Mouse (Mus musculus) liver, adult 2 months (tissue): ENCODE data around the gene Dusp12. TPM values are rescaled to one million over a fixed set of nuclear protein-coding genes. Genes with fewer than 3 reads are reported as not detected.

ENCODE experiments used
- DNase-seq: peaks from one replicate; pipeline ENCODE4 v3.0.0-alpha.2; 2011; ENCODE audit warnings: low read depth, low spot score; ENCODE audit errors: extremely low read depth
- H3K27ac ChIP-seq: fragments of 200-500 bp; replicated peaks from 2 replicates; pipeline ENCODE4 v1.5.1; 2012; ENCODE audit warnings: low read depth, mild to moderate bottlenecking, control low read depth, inconsistent platforms, low read length; ENCODE audit not compliant: insufficient read depth
- H3K27me3 ChIP-seq: fragments of 200-500 bp; 2 replicates; pipeline ENCODE4 v1.6.1; 2012; ENCODE audit warnings: mild to moderate bottlenecking, moderate library complexity, low read length, inconsistent platforms; ENCODE audit not compliant: control insufficient read depth, insufficient read depth
- H3K36me3 ChIP-seq: fragments of 200-500 bp; 2 replicates; pipeline ENCODE4 v1.6.1; 2012; ENCODE audit warnings: low read length, inconsistent platforms; ENCODE audit not compliant: control insufficient read depth, insufficient read depth
- H3K4me1 ChIP-seq: fragments of 200-500 bp; 2 replicates; pipeline ENCODE4 v1.6.1; 2011; ENCODE audit warnings: low read length; ENCODE audit not compliant: control insufficient read depth, insufficient read depth
- H3K4me3 ChIP-seq: fragments of 200-500 bp; 2 replicates; pipeline ENCODE4 v1.5.1; 2011; ENCODE audit warnings: low read depth, mild to moderate bottlenecking, control low read depth, low read length, moderate library complexity; ENCODE audit not compliant: insufficient read depth
- H3K79me2 ChIP-seq: fragments of 200-500 bp; 2 replicates; pipeline ENCODE4 v1.6.1; 2012; ENCODE audit warnings: inconsistent platforms, mild to moderate bottlenecking, low read length, moderate library complexity; ENCODE audit not compliant: control insufficient read depth, insufficient read depth
- H3K9ac ChIP-seq: fragments of 200-500 bp; 2 replicates; pipeline ENCODE4 v1.6.1; 2012; ENCODE audit warnings: low read depth, mild to moderate bottlenecking, control low read depth, inconsistent platforms, low read length
- CTCF ChIP-seq: fragments of 200-500 bp; IDR thresholded peaks from 2 replicates; pipeline ENCODE4 v1.5.1; 2011; ENCODE audit warnings: low read depth, low read length, control low read depth
- POLR2A ChIP-seq: fragments of 200-500 bp; IDR thresholded peaks from 2 replicates; pipeline ENCODE4 v1.6.1; 2011; ENCODE audit warnings: low read length, control low read depth; ENCODE audit not compliant: insufficient read depth; ENCODE audit errors: extremely low read depth
- WGBS: fragments of 180-500 bp; shearing (Covaris S2); methylation state at CpG from one replicate; pipeline ENCODE4 v1.1.7; 2018; 5-methylcytosine and 5-hydroxymethylcytosine counted together
- polyA plus RNA-seq: library from polyadenylated mRNA; depleted of rRNA; stranded (reverse); fragments of >200 nt; gene quantifications from 2 replicates; pipeline ENCODE4 v1.2.3, GENCODE M21; 2012; rRNA removed
- total RNA-seq: library from RNA; depleted of rRNA; stranded (reverse); fragments of >200 nt; gene quantifications from 2 replicates; pipeline ENCODE4 v1.2.3, GENCODE M21; 2014; rRNA removed

Dusp12 gene
- total RNA-seq, result 30.4 and 36.2 TPM in 2 replicates
- 12.7 and 17.2 TPM in 2 replicates for polyA plus RNA-seq

GRCm38 (mm10) chr1:170884978-170885561 lies at the start of gene Dusp12, which contains the start of gene Gm26620:
TSS of gene Dusp12 (minus strand) at chr1:170885540.
TSS of gene Gm26620 (plus strand) at chr1:170885065.
- peak; percentile 91 for DNase-seq
- no peaks in the 10 kb centered on the region for H3K27me3 ChIP-seq
- H3K36me3 ChIP-seq, result no peaks in the 10 kb centered on the region
- peak within 1 kb of the TSS; percentile 80 for H3K4me3 ChIP-seq
- peak within 1 kb of the TSS; percentile 89 for H3K9ac ChIP-seq
- WGBS, result 1% methylated on average over 46 of the region's 46 CpGs
- H3K79me2 ChIP-seq, result no peaks in the 10 kb centered on the region; the same call in 1 of the 2 replicates
- peak; percentile 51 for TF ChIP-seq POLR2A
- TF ChIP-seq CTCF, result peak; percentile 81
- peak within 1 kb of the TSS; percentile 77 for H3K27ac ChIP-seq
- H3K4me1 ChIP-seq, result peaks cover 8% of the 10 kb centered on the region

- peak; percentile 19 for DNase-seq
- 66% methylated on average over 2 of the region's 2 CpGs for WGBS
- H3K27ac ChIP-seq, result no peak overlapping the region
- TF ChIP-seq CTCF, result no peak
- no peak for TF ChIP-seq POLR2A
- no peak overlapping the region for H3K4me3 ChIP-seq
- H3K36me3 ChIP-seq, result no peaks in the 10 kb centered on the region
- no peaks in the 10 kb centered on the region for H3K4me1 ChIP-seq
- no peak overlapping the region for H3K9ac ChIP-seq
- no peaks in the 10 kb centered on the region for H3K27me3 ChIP-seq
- H3K79me2 ChIP-seq, result no peaks in the 10 kb centered on the region
Measured at GRCm38 (mm10) chr1:170934383-170934782, 49.0 kb upstream of the Dusp12 start.

GRCm38 (mm10) chr1:170933940-170934339 lies 48.6 kb upstream of the Dusp12 start:
- Histone ChIP-seq H3K4me3 (no peak overlapping the region), H3K27me3 (no peaks in the 10 kb centered on the region), H3K9ac (no peak overlapping the region), H3K4me1 (no peaks in the 10 kb centered on the region), H3K27ac (no peak overlapping the region), H3K36me3 (no peaks in the 10 kb centered on the region), H3K79me2 (no peaks in the 10 kb centered on the region)
- TF ChIP-seq CTCF (no peak), POLR2A (no peak)
- WGBS, result 76% methylated on average over 1 of the region's 1 CpGs
- DNase-seq, result no peak

- DNase-seq, result no peak
- 74% methylated on average over 6 of the region's 6 CpGs for WGBS
- Histone ChIP-seq H3K79me2 (no peaks in the 10 kb centered on the region), H3K4me1 (no peaks in the 10 kb centered on the region), H3K4me3 (no peak overlapping the region), H3K36me3 (no peaks in the 10 kb centered on the region), H3K27me3 (no peaks in the 10 kb centered on the region), H3K27ac (no peak overlapping the region), H3K9ac (no peak overlapping the region)
- TF ChIP-seq POLR2A (no peak), CTCF (no peak)
Measured at GRCm38 (mm10) chr1:170933386-170933920, 48.1 kb upstream of the Dusp12 start.

GRCm38 (mm10) chr1:170932043-170932442 lies 46.7 kb upstream of the Dusp12 start:
- no peak for DNase-seq
- 80% methylated on average over 3 of the region's 3 CpGs for WGBS
- H3K79me2 ChIP-seq, result no peaks in the 10 kb centered on the region
- no peak for TF ChIP-seq POLR2A
- no peak for TF ChIP-seq CTCF
- H3K27me3 ChIP-seq, result no peaks in the 10 kb centered on the region
- H3K4me3 ChIP-seq, result no peak overlapping the region
- H3K4me1 ChIP-seq, result no peaks in the 10 kb centered on the region
- no peaks in the 10 kb centered on the region for H3K36me3 ChIP-seq
- no peak overlapping the region for H3K27ac ChIP-seq
- no peak overlapping the region for H3K9ac ChIP-seq

GRCm38 (mm10) chr1:170929245-170929644 lies 43.9 kb upstream of the Dusp12 start:
- WGBS, result 86% methylated on average over 4 of the region's 4 CpGs
- Histone ChIP-seq H3K4me1 (no peaks in the 10 kb centered on the region), H3K36me3 (no peaks in the 10 kb centered on the region), H3K27ac (no peak overlapping the region), H3K27me3 (no peaks in the 10 kb centered on the region), H3K9ac (no peak overlapping the region), H3K4me3 (no peak overlapping the region), H3K79me2 (no peaks in the 10 kb centered on the region)
- TF ChIP-seq POLR2A, result no peak
- no peak for TF ChIP-seq CTCF
- DNase-seq, result no peak
